Mouse (Mus musculus): ENCODE data around the gene Asxl2.

- TF ChIP-seq FLI1 (IDR thresholded peaks at IDR 0.05; ENCODE audit: low read length) (no peak), GATA1 (IDR thresholded peaks at IDR 0.05; ENCODE audit: borderline replicate concordance, low read length) (no peak)
These were observed 20.1 kb upstream of the Asxl2 start for GRCm38 (mm10) chr12:3406585-3406984.
